Mouse (Mus musculus): ENCODE results near the gene Krtcap2.

DNA sequence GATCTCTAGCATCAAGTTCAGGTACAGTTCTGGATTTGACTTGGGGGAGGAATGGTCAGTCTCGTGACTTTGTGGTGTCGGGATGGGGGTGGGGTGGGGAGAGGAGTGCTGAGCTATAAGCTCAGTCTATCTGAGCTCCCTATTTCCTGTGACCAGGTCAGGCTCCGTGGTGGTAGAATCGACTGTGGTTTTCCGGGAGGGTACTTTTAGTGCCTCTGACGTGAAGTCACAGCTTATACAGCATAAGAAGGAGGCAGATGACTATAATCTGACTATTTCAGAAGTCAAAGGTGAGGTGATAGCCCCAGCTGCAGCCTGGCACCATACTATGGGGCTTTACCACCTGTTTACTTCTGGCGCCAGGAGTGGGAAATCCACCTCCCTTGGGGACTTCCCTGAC is 14.4 kb upstream of the Krtcap2 start:
- no peak for TF ChIP-seq CTCF (IDR thresholded peaks at IDR 0.05; ENCODE audit: insufficient read depth, low read length)
- TF ChIP-seq POLR2A (IDR thresholded peaks at IDR 0.05; ENCODE audit: borderline replicate concordance, extremely low read depth, low read depth, low read length): no peak

Data from lung, adult 2 months (tissue).